Mouse (Mus musculus) heart, embryonic 16.5 days (tissue): Measurements from ENCODE around the gene Gm12185. TPM values are rescaled to one million over a fixed set of nuclear protein-coding genes. Genes with fewer than 3 reads are reported as not detected.
A peak's percentile ranks its signal among the peaks of the same experiment; 100 is the strongest.
"Not testable (repeated sequence)": the region's sequence is repeated elsewhere in the genome, so short reads cannot be mapped to it uniquely, and the experiment has no call there.

Experiments
- ATAC-seq: fragments of 200-750 bp; cut with Nextera tagmentation; replicated peaks from 2 replicates; pipeline ENCODE4 v1.8.0; 2017; ENCODE audit warnings: moderate number of reproducible peaks; ENCODE audit not compliant: insufficient read depth, low FRiP score; ENCODE audit errors: extremely low read depth
- H3K27ac ChIP-seq: fragments of 300-500 bp; sonication (generic); 2 replicates; pipeline ENCODE4 v1.5.1; 2014; ENCODE audit warnings: mild to moderate bottlenecking, low read length, control low read depth, moderate library complexity
- H3K27me3 ChIP-seq: fragments of 300-500 bp; sonication (generic); 2 replicates; pipeline ENCODE4 v1.6.1; 2014; ENCODE audit warnings: low read length, mixed read lengths; ENCODE audit not compliant: control insufficient read depth, insufficient read depth
- H3K36me3 ChIP-seq: fragments of 300-500 bp; sonication (generic); 2 replicates; pipeline ENCODE4 v1.6.1; 2014; ENCODE audit not compliant: control insufficient read depth, insufficient read depth
- H3K4me1 ChIP-seq: fragments of 300-500 bp; sonication (generic); 2 replicates; pipeline ENCODE4 v1.6.1; 2014; ENCODE audit warnings: low read length, mixed read lengths; ENCODE audit not compliant: control insufficient read depth, insufficient read depth
- H3K4me2 ChIP-seq: fragments of 300-500 bp; sonication (generic); 2 replicates; pipeline ENCODE4 v1.6.1; 2014; ENCODE audit warnings: low read depth, mild to moderate bottlenecking, control low read depth, low read length
- H3K4me3 ChIP-seq: fragments of 300-500 bp; sonication (generic); 2 replicates; pipeline ENCODE4 v1.5.1; 2014; ENCODE audit warnings: mild to moderate bottlenecking, control low read depth, low read length
- H3K9ac ChIP-seq: fragments of 300-500 bp; sonication (generic); 2 replicates; pipeline ENCODE4 v1.6.1; 2014; ENCODE audit warnings: low read length, control low read depth
- H3K9me3 ChIP-seq: fragments of 300-500 bp; sonication (generic); replicated peaks from 2 replicates; pipeline ENCODE4 v1.6.1; 2016; ENCODE audit warnings: low read length; ENCODE audit not compliant: control insufficient read depth
- WGBS: fragments of 180-500 bp; shearing (Covaris S2); extraction: QIAGEN DNeasy Blood & Tissue Kit; methylation state at CpG from one replicate; pipeline ENCODE4 v1.1.7; 2014; 5-methylcytosine and 5-hydroxymethylcytosine counted together
- polyA plus RNA-seq: library from polyadenylated mRNA; unstranded; fragments of >200 nt; fragmentation: Nextera tagmentation; extraction: Ambion mirVana; gene quantifications from 2 replicates; pipeline ENCODE4 v1.2.1, GENCODE M21; 2015

Gm12185 gene
- polyA plus RNA-seq, 1 experiment from 2014 or later: 0.13 TPM

DNA sequence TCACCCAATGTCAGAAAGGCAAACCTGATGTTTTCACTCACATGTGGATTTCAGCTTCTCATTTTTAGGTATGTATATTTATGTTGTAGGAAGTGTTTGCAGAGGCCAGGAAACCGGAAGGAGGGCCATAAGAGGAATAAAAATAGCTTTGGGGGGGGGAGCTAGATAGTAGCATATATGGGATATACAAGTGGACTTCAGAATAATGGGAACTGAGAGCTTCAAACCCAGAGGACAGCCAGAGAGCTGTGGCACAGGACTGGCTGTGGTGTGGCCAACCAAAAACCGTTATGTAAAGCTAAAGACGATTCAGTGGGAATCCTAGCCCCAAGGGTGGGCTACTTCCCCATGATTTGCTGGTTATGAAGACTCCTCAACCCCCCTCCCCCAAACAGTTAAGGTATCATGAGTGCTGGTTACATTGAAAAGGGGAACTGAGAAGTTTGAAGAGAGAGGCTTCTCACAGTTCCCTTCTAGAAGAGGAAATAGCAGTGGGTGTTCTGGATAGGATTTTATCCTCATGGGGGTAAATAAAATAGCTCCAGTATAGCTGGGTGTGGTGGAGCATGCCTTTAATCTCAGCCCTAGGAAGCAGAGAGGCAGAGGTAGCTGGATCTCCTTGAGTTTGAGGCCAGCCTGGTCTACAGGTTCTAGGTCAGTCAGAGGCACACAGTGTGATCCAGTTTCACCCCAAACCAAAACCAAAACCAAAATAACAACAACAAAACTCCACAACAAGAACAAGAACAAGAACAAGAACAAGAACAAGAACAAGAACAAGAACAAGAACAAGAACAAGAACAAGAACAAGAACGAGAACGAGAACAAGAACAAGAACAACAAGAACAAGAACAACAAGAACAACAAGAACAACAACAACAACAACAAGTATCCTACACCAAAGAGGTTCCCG lies 91.1 kb downstream of the Gm12185 start:
- 67% methylated on average over 6 of the region's 6 CpGs for WGBS
- not testable (repeated sequence) for H3K4me2 ChIP-seq, H3K9ac ChIP-seq, H3K27ac ChIP-seq, H3K9me3 ChIP-seq, H3K27me3 ChIP-seq, ATAC-seq, H3K4me1 ChIP-seq, H3K4me3 ChIP-seq, H3K36me3 ChIP-seq

DNA sequence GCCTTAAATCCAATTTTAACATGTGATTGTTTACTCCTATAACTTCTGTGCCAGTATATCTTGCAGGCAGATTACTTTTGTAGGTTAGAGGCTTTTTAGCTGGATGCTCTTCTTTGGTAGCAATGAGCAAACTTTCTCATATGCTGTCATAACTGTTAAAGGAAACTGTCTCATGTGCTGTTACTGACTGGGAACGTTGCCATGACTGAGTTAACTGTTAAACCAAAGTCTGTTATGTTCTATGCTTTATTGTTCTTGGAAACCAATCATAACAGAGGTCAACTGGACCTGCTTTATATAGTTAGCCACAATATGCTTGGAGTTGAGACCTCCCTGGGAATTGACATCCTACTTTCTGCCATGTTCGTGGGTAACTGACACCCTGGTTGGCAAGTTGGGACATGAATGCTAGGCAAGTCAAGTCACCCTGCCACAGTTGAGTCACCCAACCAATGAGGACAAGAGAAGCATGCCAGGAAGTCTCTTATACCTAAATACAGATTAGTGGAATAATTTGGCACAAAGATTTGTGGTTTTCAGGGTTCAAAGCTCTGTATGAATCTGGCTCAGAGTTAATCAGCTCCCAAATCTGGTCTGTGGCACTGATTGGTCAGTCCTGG lies 93.1 kb downstream of the Gm12185 start:
- Histone ChIP-seq H3K4me2 (no peak overlapping the region), H3K9me3 (no peaks in the 10 kb centered on the region), H3K4me3 (no peak overlapping the region), H3K27me3 (no peaks in the 10 kb centered on the region), H3K4me1 (no peaks in the 10 kb centered on the region), H3K27ac (no peak overlapping the region), H3K9ac (no peak overlapping the region), H3K36me3 (no peaks in the 10 kb centered on the region)
- WGBS: 67% methylated on average over 2 of the region's 2 CpGs
- no peak for ATAC-seq

DNA sequence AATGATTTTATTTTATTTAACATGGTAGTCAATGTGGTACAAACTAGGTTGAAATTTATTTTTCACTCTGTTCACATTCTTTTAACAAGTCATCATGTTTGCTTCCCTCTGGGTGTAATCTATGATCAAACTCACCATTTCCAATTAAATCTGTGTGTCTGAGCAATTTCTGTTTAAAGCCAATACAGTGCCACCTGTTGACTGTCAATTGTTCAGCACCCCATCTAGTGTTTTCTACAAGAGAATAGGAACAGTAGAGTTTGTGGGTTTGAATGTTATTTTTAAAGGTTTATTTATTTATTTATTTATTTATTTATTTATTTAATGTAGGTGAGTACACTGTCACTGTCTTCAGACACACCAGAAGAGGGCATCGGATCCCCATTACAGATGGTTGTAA lies 115.3 kb downstream of the Gm12185 start:
- Histone ChIP-seq H3K4me3 (no peak overlapping the region), H3K4me2 (no peak overlapping the region), H3K4me1 (peaks cover 7% of the 10 kb centered on the region; the same call in 1 of the 2 replicates), H3K27me3 (no peaks in the 10 kb centered on the region), H3K36me3 (no peaks in the 10 kb centered on the region), H3K27ac (no peak overlapping the region), H3K9me3 (no peaks in the 10 kb centered on the region), H3K9ac (no peak overlapping the region)
- 92% methylated on average over 1 of the region's 1 CpGs for WGBS
- ATAC-seq: no peak

DNA sequence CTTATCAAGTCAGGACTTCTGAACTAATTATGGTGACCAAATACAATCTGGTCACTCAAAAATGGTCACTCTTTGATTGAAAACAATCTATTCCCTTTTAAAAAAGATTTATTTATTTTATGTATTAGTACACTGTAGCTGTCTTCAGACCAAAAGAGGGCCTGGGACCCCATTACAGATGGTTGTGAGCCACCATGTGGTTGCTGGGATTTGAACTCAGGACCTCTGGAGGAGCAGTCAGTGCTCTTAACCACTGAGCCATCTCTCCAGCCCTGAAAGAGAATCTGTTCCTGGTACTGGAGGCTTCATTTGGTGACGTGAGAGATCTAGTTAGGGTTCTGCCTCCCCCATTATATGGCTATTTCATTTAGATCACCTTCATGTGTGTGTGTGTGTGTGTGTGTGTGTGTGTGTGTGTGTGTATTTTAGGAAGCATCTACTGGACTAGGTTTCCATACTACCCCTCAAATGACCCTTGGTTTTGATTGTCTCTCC lies 116.6 kb downstream of the Gm12185 start:
- H3K36me3 ChIP-seq, H3K27ac ChIP-seq, ATAC-seq, H3K9me3 ChIP-seq, H3K4me2 ChIP-seq, H3K4me1 ChIP-seq, H3K27me3 ChIP-seq, H3K4me3 ChIP-seq, H3K9ac ChIP-seq: not testable (repeated sequence)
- WGBS: 92% methylated on average over 1 of the region's 1 CpGs

DNA sequence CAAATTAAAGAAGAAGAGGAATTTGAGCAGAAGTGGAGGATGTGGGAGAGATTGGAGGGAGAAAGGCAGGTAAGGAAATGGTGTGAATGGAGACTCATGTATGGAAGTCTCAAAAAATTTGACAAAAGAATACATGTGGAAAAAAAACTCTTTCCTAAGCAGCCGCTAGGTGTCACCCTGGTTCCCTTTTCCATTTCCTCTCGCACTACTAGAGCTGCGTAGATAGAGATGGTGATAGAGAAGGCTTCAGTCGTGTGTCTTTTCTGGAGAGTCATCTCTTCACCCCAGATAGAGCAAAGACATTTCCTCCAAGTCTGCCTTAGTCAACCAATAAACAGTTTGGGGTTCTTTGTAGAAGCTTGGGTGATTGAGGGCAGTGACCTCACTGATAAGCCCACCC lies 117.6 kb downstream of the Gm12185 start:
- WGBS: 0% methylated on average over 4 of the region's 4 CpGs
- Histone ChIP-seq H3K9ac (no peak overlapping the region), H3K27ac (no peak overlapping the region), H3K9me3 (no peaks in the 10 kb centered on the region), H3K36me3 (no peaks in the 10 kb centered on the region), H3K4me3 (no peak overlapping the region), H3K4me2 (no peak overlapping the region), H3K27me3 (no peaks in the 10 kb centered on the region), H3K4me1 (peaks cover 13% of the 10 kb centered on the region)
- ATAC-seq: no peak

DNA sequence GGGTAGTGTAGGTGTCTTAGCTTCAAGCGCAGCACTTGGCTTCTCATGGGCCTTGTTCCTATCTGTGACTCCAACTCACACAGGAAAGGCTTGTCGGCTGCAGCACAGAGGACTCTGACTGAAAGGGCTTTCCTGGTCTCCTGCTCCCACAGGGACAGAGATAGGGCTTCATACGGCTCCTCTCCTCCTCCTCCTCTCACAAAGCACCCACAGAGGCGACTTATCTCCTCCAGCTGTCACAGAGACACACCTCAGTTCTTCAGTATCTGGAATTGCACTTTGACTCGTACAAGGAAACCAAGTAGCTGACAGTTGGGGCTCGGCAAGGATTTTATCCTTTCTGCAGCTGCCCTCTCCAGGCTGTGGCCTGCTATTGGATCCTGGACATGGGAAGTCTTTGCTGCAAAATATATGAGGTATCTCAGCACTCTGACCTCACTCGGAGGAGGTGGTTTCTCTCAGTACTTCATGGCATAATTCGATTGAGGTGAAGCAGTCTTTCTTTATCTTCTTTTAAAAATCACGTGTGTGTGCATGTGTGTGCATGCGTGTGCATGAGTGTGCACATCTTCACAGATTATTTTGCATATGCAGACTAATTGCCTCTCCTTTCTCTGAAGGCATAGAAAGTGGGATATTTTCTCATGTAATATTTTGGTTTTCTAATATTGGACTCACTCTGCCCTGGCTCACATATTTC lies 118.3 kb downstream of the Gm12185 start:
- no peak for ATAC-seq
- Histone ChIP-seq H3K4me2 (no peak overlapping the region), H3K27ac (no peak overlapping the region), H3K9ac (no peak overlapping the region), H3K9me3 (no peaks in the 10 kb centered on the region), H3K4me1 (peaks cover 20% of the 10 kb centered on the region), H3K4me3 (no peak overlapping the region), H3K27me3 (no peaks in the 10 kb centered on the region), H3K36me3 (no peaks in the 10 kb centered on the region)
- 47% methylated on average over 10 of the region's 10 CpGs for WGBS

DNA sequence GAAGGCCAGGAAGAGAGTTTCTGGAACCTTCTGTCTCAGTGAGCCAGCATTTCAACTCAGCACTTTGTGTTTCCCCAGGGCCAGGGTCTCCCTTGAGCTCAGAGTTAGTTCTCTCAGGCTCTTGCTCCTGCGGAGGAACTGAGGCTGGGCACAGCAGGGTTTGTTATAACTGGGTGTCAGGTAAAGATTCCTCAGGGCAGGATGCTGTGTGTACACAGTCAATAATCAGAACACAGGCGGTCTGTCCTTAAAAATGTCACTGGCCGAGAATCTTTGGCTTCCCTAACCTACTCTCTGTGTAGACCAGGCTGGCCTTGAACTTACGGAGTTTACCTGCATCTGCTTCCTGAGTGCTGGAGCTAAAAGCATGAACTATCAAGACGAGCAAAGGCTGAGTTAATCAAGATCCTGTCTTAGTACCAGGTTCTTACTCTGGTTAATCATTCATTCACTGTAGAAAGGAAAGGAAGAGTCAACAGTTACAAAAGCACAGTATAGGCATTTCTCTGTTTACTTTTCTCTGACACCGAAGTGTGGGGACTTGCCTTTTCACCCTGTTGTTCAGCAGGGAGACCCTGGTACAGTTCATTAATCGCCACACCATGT lies 119.2 kb downstream of the Gm12185 start:
- Histone ChIP-seq H3K4me3 (no peak overlapping the region), H3K9me3 (no peaks in the 10 kb centered on the region), H3K27ac (peak overlapping the region; percentile 81), H3K4me1 (peaks cover 21% of the 10 kb centered on the region), H3K9ac (peak overlapping the region; percentile 76; the same call in 1 of the 2 replicates), H3K4me2 (peak overlapping the region; percentile 82; the same call in 1 of the 2 replicates), H3K36me3 (no peaks in the 10 kb centered on the region), H3K27me3 (no peaks in the 10 kb centered on the region)
- WGBS: 80% methylated on average over 7 of the region's 7 CpGs
- ATAC-seq: no peak

DNA sequence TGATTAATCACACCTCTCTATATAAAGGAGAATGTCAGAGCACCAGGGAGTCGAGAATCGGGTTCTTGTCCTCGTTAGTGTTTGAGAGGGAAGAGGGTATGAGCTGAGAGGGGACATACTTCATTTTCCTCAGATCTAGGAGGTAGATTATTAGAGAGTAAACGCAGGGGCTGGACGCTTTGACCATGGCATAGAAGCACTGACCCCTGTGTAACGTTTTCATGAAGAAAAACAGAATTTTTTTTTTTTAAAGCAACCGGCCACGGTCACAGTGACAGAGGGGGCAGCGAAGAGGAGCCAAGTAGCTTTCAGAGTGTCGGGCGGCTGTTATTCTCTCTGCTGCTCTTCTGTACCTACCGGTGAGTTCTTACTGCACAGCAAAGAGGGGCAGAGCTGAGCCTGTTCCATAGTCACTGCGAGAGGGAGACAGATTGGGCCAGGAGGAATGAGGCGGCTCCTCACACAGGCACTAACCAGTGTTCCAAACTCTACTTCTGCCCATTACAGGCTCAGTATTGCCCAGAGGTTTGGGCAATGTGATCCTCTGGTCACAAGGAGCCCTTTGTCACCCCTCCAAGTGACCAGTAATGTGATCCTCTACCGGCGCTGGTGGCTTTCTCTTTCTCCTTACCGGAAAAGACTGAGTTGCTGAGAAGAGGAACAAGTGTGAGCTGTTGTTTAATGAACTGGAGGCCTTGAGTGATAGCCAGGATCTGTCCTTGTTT lies 120.0 kb downstream of the Gm12185 start:
- peak; percentile 26; the same call in 1 of the 2 replicates for ATAC-seq
- WGBS: 7% methylated on average over 17 of the region's 17 CpGs
- no peaks in the 10 kb centered on the region for H3K27me3 ChIP-seq
- H3K9me3 ChIP-seq: no peaks in the 10 kb centered on the region
- peak overlapping the region; percentile 76 for H3K9ac ChIP-seq
- H3K4me2 ChIP-seq: peak overlapping the region; percentile 82
- H3K4me3 ChIP-seq: peak overlapping the region; percentile 60
- peak overlapping the region; percentile 81 for H3K27ac ChIP-seq
- no peaks in the 10 kb centered on the region for H3K36me3 ChIP-seq
- peaks cover 21% of the 10 kb centered on the region for H3K4me1 ChIP-seq
